Mouse (Mus musculus) spleen, adult 12 weeks (tissue): ENCODE results near the gene Cnr2.
"Not testable (repeated sequence)": the region's sequence is repeated elsewhere in the genome, so short reads cannot be mapped to it uniquely, and the experiment has no call there.

ENCODE experiments used
- DNase-seq: peaks from one replicate; pipeline ENCODE4 v3.0.0; 2022; ENCODE audit warnings: low spot score

Cnr2 gene

DNA sequence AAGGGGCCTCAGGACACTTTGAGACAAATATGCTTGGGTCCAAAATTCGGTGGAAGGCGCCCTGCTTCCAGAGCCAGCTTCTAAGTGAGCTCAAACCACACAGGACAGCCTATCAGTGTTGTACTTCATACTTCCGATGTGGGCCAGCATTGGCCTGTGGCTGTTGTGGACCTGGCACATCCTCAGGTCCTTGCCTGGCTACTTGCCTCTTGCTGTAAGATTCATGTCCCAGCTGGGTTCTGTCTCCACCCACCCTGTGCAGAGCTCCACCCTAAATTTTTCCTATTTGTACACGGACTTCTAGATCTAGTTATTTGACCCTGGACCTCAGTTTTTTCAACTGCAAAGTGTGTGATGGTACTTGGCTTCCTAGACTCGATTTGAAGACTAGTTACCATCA lies 40.3 kb downstream of the Cnr2 start:
- DNase-seq = no peak

DNA sequence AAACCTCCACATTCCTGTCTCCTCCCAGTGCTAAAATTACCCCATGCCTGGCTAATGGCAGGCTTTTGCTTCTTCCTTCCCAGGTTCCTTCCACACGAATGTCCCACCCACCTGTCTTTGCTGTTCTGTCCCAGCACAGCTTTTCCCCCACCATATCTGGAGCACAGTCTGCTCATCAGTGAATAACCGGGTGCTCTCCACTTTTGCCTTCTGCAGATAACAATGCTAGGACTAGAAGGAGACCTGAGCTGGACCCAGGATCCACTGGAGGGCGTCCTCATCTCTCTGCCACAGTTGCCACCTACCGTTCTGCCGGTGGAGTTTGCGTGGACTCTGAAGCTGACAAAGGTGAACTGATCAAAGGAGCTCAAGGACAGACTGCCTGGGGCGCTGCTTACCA lies 43.7 kb downstream of the Cnr2 start:
- DNase-seq = no peak

DNA sequence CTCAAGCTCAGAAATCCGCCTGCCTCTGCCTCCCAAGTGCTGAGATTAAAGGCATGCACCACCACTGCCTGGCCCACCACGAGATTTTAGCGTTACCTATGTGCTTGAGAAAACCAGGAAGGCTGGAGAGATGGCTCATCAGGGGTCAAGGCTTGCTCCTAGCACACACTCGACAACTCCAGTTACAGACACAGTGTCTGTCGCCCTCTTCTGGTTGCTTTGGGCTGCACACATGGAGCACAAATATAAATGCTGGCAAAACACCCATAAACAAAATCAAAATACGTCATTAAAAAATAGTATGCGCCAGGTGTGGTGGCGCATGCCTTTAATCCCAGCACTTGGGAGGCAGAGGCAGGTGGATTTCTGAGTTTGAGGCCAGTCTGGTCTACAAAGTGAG lies 45.8 kb downstream of the Cnr2 start:
- DNase-seq = not testable (repeated sequence)

DNA sequence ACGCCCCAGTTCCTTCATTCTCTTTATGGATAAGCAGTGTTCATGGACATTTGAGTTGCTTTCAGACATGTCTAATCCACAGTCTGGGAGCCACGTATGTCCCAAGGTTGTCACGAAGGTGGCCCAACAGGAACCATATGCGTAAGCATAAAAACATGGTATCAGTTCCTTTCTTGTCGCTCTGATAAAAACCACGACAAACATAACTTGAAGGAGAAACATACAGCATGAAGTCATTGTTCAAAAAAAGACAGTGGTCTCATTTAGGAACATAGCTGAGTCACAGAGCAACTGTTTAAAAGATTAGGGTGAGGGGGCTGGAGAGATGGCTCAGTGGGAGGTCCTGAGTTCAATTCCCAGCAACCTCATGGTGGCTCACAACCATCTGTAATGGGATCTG lies 47.0 kb downstream of the Cnr2 start:
- no peak for DNase-seq

DNA sequence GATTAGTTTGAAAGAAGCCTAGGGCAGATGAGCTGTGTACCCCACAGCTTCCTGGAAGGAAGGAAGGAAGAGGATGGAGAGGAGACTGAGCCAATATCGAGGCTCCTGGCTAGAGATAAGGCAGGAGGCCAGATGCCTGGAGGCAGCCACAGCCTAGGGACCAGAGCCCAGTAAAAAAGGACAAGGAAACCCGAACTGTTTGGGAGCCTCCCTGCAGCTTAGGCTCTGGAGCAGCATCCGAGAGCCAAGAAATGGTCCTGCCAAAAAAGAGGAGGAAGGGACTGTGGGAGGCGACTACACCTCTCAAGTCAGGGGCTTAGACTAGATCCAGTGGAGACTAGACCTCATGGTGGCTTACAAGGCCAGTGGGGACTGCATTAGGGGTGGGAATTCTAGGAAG lies 48.2 kb downstream of the Cnr2 start:
- DNase-seq = no peak

DNA sequence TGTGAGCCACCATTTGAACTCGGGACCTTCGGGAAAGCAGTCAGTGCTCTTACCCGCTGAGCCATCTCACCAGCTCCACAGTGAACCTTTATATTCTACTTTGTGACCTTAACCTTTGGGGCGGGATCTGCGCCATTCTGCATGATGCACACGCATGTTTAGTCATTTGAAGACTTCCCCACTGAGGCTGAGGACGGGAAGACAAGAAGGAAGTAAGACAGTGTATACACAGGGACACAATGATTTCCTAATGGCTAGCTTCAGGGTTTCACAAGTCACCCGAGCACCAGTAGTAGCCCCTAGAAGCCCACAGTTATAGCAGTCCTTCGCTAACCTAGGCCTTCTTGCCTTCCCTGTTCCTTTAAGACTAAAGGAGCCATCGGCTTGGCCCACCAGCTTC lies 50.5 kb downstream of the Cnr2 start:
- no peak for DNase-seq

DNA sequence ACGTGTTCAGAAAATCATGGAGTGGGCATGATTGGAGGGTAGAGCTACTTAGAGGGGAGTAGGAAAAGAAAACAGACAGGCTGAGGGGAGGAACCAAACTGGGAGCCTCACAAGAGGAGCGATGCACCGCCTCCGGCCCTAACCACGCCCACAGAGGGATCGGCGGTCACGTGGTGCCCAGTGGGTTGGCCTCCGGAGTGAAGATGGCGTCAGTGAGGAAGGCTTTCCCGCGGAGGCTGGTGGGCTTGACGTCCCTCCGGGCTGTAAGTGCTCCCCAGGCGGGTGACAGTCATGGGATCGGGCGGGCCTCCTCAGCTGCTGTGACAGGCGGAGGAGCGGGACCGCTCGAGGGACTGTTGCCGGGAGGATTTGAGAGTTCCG lies 51.1 kb downstream of the Cnr2 start, which contains the start of gene Hmgcl:
Gene Hmgcl (plus strand): TSS at position 171 of the 381 bp plus-strand sequence.
- DNase-seq = peak; percentile 90

DNA sequence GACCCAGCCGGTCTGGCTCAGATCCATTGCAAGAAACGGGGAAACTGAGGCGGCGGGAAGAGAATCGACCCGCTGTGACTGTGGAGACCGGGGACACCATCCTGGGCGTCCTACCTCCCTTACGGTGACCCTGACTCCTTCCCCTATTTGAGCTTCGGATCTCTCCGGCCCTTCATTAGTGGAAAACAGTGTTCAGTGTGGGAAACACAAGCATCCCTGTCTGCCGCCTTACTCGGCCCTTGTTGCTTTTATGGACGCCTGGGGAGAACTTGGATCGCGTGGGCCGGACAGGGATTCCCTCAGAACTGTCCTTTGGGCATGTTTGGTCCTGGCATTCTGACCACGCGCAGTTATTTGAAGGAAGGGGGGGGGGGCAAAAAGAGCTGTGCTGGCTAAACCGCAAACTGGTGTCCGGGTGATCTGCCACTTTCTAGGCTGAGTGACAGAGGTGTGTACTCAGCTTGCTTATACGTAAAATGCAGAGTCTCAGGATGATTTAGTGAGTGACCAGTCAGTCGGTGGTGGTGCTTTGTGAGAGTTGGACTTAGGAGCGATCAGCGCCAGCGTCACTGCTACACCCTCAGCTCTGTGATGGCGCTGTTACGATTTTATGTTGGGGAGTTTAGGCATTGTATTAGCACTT lies 51.6 kb downstream of the Cnr2 start:
- DNase-seq = no peak

DNA sequence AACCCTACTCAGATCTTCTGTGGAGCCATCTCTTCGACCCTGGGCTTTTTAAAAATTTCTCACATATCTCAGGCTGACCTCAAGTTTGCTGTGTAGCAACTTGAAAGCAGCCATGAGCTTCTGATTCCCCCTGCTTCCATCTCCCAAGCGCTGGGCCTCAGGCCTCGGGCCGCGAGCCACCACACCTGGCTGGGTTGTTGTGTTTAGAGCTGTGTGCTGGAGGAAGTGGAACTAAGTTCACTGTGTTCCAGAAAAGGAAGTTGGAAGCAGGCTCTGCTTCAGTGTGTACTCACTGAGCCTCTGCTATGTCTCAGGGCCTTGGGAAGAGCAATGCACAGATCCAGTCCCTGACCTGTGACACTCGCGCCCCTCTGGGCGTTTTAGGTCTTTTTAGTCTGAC lies 52.9 kb downstream of the Cnr2 start:
- DNase-seq = no peak

DNA sequence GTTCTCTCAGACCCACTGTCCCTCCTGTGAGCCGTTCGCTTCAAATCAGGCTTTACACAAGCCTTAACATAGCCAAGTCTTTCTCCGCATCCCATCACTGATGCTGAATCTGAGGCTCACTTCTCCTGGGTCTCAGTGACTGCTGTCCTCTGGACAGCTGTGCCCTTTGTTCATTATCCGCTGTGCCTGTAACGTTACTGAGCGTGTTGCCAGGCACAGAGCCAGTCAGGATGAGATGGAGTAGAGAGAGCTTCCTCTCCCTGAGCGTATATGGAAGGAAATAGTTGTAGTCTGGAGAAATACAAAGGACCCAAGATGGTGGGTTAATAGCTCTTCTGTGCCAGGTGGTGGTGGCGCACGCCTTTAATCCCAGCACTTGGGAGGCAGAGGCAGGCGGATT lies 54.3 kb downstream of the Cnr2 start:
- DNase-seq = no peak

DNA sequence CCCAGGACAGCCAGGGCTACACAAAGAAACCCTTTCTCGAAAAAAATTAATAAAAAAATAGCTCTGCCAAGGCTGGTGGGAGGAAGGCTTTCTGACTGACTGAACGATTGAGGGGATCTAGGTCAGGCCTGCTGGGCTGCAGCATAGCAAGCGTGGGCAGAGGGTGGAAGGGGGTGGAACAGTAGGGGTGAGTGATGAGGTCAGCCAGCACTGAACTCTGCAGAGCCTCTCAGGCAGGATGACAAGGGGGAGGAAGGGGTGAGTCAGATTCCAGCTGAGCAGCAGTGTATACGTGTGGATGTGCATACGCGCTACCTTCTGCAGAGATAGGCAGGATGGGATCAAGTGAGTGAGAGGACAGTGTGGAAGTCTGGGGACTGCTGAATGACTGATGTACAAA lies 54.7 kb downstream of the Cnr2 start:
- no peak for DNase-seq

DNA sequence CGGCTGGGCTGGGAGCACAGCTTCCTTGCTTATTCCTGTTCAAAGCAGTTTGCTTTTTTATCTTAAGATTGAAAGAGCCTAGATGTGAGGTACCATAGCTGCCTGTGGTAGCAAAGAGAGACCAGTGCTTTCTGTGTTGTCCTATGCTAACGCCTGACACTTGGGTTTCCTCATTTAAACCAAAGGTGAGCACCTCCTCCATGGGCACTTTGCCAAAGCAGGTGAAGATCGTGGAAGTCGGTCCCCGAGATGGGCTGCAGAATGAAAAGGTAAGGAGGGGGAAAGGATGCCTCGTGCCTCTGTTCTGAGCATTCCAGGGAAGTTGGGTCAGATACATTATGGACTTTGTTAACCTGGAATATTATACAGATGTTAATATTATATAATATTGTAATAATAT lies 55.2 kb downstream of the Cnr2 start:
- DNase-seq = no peak

DNA sequence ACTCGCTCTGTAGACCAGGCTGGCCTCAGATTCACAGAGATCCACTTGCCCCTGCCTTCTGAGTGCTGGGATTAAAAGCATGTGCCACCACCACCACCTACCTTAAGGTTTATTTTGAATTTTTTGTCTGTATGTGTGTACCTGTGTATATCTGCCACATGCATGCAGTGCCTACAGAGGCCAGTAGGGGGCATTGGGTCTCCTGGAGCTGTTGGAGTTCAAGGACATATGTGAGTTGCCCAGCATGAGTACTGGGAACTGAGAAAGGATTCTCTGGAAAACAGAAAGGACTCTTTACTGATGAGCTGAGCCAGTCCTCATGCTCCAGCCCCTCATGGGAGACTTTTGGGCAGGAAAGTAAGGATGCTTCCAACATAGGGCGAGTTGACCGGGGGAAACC lies 56.3 kb downstream of the Cnr2 start:
- DNase-seq = no peak

DNA sequence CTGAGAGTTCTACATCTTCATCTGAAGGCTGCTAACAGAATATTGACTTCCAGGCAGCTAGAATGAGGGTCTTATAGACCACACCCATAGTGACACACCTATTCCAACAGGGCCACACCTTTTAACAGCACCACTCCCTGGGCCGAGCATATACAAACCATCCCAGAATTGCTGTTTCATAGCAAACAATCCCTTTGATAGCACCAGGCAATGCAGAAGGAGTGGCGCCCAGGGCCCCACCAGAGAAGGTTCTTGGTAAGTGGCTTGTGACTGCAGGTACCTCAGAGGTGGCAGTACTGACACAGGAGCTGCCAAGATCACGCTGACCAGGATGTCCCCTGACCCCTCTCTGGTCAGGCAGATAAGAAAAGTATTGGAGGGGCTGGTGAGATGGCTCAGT lies 58.0 kb downstream of the Cnr2 start:
- DNase-seq = no peak

DNA sequence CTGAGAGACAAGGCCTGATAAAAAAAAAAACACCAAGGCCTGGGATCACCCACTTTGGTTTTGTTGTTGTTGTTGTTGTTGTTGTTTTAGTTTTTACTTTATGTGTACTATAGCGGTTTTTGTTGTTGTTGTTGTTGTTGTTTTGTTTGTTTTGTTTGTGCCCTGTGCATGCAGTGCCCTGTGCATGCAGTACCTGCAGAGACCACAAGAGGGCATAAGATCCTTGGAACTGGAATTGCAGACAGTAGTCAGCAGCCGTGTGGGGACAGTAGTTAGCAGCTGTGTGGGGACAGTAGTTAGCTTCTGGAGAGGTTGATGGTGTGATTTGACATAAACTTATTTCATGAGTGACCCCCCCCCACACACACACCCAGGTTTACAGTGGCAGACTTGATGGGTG lies 59.0 kb downstream of the Cnr2 start:
- no peak for DNase-seq

DNA sequence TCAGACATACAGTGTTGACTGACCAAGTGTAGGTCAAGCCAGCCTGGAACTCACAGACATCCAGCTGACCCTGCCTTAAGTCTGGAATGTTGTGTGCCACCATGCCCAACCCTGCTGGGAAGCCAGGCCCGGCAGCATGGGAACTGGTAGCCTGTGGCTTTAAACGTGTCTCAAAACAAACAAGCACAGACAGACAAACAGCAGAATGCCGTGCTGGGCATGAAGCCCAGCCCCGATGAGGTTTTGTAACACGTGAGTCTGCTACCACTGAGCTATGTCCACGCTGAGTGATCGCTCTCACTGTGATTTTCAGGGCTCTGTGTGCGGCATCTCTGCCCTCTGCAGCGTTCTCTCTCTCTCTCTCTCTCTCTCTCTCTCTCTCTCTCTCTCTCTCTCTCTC lies 60.7 kb downstream of the Cnr2 start:
- DNase-seq = no peak

DNA sequence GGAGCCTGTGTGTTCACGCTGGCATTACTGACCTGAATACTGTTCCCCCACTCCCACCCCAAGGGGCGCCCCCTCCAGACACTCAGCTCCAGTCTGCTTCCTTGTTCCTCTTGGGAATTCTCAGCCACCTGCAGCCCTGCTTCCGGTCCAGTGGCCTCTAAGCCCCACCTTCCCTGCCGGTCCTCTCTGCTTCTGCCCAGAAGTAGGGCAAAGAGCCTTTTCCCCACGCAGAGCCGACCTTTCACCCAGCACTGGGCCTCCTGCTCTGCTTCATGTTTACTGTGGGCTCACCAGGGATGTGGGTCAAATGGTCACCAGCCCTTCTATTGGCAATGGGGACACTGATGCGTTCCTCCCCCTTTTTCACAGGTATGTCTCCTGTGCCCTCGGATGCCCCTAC lies 63.2 kb downstream of the Cnr2 start:
- DNase-seq = no peak

DNA sequence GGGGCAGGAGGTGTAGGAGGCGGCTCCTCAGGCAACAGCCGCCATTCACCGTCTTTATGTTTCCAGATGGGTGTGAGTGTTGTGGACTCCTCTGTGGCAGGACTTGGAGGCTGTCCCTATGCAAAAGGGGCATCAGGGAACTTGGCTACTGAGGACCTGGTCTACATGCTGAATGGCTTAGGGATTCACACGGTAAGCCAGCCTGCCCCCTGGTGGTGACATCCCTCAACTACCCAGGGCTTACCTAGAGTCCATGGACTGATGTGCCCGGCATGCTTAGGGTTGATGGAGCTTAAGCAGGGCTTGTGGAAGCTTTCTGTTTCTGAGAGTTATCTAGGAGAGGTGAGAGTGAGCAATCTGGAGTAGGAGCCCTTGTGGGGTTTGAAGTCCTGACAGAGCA lies 65.5 kb downstream of the Cnr2 start:
- DNase-seq = peak; percentile 77

DNA sequence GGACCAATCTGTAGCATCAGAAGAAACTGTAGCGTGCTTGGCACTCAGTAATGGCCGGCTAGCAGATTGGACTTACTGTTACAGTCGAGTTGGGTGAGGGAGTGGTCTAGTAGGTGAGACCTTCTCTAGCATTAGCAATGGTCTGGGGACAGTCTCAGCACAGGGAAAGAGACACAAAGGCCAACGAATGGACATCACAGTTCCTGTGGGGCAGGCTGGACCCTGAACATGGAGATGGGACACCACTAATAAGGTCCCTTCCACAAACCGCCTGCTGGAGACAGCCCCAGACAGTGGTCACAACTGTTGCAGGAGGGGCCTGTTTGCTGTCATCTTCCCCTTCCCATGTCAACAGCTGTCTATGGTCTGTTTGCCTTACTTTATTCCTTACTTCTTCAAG lies 66.5 kb downstream of the Cnr2 start:
- DNase-seq = no peak

DNA sequence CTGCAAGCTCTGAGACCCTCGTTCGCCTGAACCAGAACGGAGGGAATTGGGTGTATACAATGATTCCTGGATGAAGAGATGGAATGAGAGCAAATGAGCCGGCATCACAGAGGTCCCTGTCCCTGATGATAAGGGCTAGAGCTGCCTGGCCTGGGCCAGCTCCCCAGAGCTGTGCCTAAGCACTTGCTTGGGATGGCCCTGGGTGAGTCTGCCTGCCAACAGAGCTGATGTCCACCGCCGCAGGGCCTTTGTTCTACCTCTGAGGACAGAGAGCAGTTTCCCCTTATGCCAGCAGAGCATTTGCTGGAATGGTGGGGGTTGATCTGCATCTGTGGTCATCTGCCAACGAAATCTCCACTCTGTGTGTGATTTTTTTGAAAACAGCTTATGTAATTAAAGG lies 67.0 kb downstream of the Cnr2 start:
- no peak for DNase-seq

DNA sequence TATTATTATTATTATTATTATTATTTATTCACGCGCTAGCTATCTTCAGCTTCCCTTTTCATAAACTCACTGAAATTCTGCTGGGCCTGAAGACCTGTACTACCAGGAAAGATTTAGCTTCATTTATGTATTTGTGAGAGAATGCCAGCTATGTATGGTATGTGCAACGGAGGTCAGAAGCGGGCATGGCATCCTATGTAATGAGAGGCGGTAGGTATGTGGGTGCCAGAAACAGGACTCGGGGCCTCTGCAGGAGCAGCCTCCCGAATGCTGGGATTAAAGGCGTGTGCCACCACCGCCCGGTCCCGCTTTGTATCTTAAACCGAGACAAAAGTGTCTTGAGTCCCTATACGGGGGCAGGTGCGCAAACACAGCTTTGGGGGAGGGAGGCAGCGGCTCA lies 67.8 kb downstream of the Cnr2 start:
- no peak for DNase-seq

DNA sequence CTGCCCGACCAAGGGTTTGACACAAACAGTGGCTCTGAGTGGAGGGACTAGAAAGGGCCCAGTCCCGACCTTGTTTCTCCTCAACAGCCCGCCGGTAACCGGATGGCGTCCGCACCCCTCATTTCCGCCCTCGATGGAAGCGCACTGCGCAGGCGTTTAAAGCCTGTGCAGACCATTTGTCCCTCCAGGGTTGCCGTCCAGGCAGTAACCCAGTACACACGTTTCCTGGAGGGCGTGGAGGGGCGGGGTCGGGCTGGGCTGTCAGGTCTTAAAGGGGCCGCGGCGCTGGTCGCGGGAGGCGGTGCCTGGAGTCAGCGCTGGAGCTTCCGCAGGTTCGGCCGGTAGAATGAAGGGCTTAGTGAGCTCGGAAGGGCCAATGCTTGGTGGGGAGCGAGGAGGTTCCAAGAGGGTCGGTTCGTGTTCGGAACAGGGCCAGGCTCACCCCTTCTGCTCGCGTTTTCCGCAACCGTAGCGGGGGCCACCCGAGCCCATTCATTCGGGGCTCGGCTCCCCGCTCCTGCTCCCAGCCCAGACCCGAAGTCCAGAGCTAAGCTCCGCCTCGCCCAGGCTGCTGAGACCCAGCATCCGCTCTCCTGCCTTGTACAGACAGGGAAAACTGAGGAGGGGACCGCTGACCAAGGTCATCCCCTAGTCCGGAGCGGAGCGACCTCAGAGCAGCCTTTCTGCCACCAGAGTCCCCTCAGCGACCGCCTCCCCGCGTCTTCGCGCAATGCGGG lies 68.4 kb downstream of the Cnr2 start, which contains the start of gene Gale:
Gene Gale (plus strand): TSS at position 271 of the 737 bp plus-strand sequence.
- peak; percentile 83 for DNase-seq

DNA sequence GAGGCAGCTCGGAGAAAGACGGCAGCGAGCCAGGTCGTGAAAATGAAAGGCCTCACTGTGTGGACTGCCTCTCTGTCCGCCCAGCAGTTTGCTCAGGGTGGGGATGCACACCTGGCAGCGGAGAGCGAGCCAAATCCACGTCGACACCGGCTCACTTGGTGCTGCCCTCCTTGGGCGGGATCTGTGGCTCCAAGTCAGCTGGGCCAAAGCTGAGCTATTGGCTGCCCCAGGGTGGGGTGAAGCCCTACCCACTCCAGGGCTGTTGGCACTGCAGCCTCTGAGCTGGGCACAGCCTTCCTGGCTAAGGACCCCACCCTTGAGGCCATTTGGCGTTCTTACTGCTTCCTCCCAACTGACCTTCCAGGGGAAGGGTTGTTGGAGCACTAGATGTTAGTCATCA lies 69.2 kb downstream of the Cnr2 start:
- DNase-seq = peak; percentile 46

DNA sequence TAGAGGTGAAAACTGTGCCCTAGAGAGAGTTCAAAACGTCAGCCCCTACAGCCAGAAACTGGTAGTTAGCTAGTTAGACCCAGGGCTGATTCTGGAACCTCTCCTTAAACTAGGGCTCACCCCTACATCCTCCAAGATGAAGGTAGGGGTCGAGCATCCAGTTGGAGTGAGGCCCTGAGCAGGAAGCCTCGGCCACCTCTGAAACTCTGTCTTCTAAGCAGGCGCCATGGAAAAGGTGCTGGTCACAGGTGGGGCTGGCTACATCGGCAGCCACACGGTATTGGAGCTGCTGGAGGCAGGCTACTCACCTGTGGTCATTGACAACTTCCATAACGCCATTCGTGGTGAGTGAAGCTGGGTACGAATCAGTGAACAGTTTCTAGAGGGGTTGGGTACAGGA lies 69.9 kb downstream of the Cnr2 start:
- DNase-seq = no peak
